Mouse (Mus musculus) embryonic facial prominence, embryonic 11.5 days (tissue): Measurements from ENCODE around the gene Btbd6. TPM values are rescaled to one million over a fixed set of nuclear protein-coding genes. Genes with fewer than 3 reads are reported as not detected.

Source experiments
- ATAC-seq: fragments of 200-750 bp; cut with Nextera tagmentation; replicated peaks from 2 replicates; pipeline ENCODE4 v1.8.0; 2017; ENCODE audit warnings: low read depth; ENCODE audit not compliant: insufficient number of reproducible peaks, low FRiP score, low TSS enrichment
- DNase-seq: peaks from one replicate; pipeline ENCODE4 v3.0.0-alpha.2; 2015; ENCODE audit warnings: low spot score
- H3K27ac ChIP-seq: fragments of 300-500 bp; sonication (generic); replicated peaks from 2 replicates; pipeline ENCODE4 v1.5.1; 2014; ENCODE audit warnings: mild to moderate bottlenecking, low read depth, low read length, control low read depth
- H3K27me3 ChIP-seq: fragments of 300-500 bp; sonication (generic); 2 replicates; pipeline ENCODE4 v1.6.1; 2014; ENCODE audit warnings: mild to moderate bottlenecking, low read length, moderate library complexity, mixed read lengths; ENCODE audit not compliant: control insufficient read depth, insufficient read depth
- H3K36me3 ChIP-seq: fragments of 300-500 bp; sonication (generic); replicated peaks from 2 replicates; pipeline ENCODE4 v1.6.1; 2014; ENCODE audit warnings: low read depth, mild to moderate bottlenecking, low read length, moderate library complexity, mixed read lengths; ENCODE audit not compliant: control insufficient read depth, insufficient read depth
- H3K4me1 ChIP-seq: fragments of 300-500 bp; sonication (generic); 2 replicates; pipeline ENCODE4 v1.6.1; 2014; ENCODE audit warnings: low read length, mixed read lengths; ENCODE audit not compliant: control insufficient read depth, insufficient read depth
- H3K4me2 ChIP-seq: fragments of 300-500 bp; sonication (generic); 2 replicates; pipeline ENCODE4 v1.6.1; 2014; ENCODE audit warnings: low read depth, mild to moderate bottlenecking, control low read depth, low read length, moderate library complexity
- H3K4me3 ChIP-seq: fragments of 300-500 bp; sonication (generic); 2 replicates; pipeline ENCODE4 v1.5.1; 2014; ENCODE audit warnings: low read depth, low read length, control low read depth
- H3K9ac ChIP-seq: fragments of 300-500 bp; sonication (generic); replicated peaks from 2 replicates; pipeline ENCODE4 v1.6.1; 2014; ENCODE audit warnings: mild to moderate bottlenecking, control low read depth, low read length
- H3K9me3 ChIP-seq: fragments of 300-500 bp; sonication (generic); replicated peaks from 2 replicates; pipeline ENCODE4 v1.6.1; 2016; ENCODE audit warnings: mild to moderate bottlenecking, low read length, inconsistent platforms, mixed read lengths; ENCODE audit not compliant: control insufficient read depth
- WGBS: fragments of 180-500 bp; shearing (Covaris S2); extraction: QIAGEN DNeasy Blood & Tissue Kit; methylation state at CpG from one replicate; pipeline ENCODE4 v1.1.7; 2014; 5-methylcytosine and 5-hydroxymethylcytosine counted together
- polyA plus RNA-seq: library from polyadenylated mRNA; unstranded; fragments of >200 nt; fragmentation: Nextera tagmentation; extraction: Ambion mirVana; gene quantifications from 2 replicates; pipeline ENCODE4 v1.2.1, GENCODE M21; 2014

The Btbd6 gene
- polyA plus RNA-seq, 1 experiment from 2014 or later: 19.7 TPM

GRCm38 (mm10) chr12:112938873-112939565 lies 37.3 kb upstream of the Btbd6 start:
- no peaks in the 10 kb centered on the region for H3K36me3 ChIP-seq
- H3K9ac ChIP-seq: no peak overlapping the region
- DNase-seq (peak; percentile 68), ATAC-seq (no peak)
- H3K9me3 ChIP-seq: no peaks in the 10 kb centered on the region
- H3K27me3 ChIP-seq: no peaks in the 10 kb centered on the region; the same call in 1 of the 2 replicates
- WGBS: 55% methylated on average over 10 of the region's 10 CpGs
- H3K4me3 ChIP-seq: no peak overlapping the region
- H3K27ac ChIP-seq: no peak overlapping the region
- no peaks in the 10 kb centered on the region for H3K4me1 ChIP-seq
- H3K4me2 ChIP-seq: no peak overlapping the region; the same call in 1 of the 2 replicates

GRCm38 (mm10) chr12:112940238-112940637 lies 36.0 kb upstream of the Btbd6 start:
- no peaks in the 10 kb centered on the region for H3K9me3 ChIP-seq
- no peak overlapping the region for H3K27ac ChIP-seq
- DNase-seq: no peak
- H3K4me2 ChIP-seq: no peak overlapping the region
- no peaks in the 10 kb centered on the region for H3K4me1 ChIP-seq
- 86% methylated on average over 4 of the region's 4 CpGs for WGBS
- H3K9ac ChIP-seq: no peak overlapping the region; the same call in 1 of the 2 replicates
- no peaks in the 10 kb centered on the region for H3K36me3 ChIP-seq
- ATAC-seq: no peak
- H3K27me3 ChIP-seq: no peaks in the 10 kb centered on the region; the same call in 1 of the 2 replicates
- H3K4me3 ChIP-seq: no peak overlapping the region

GRCm38 (mm10) chr12:112940710-112941109 lies 35.6 kb upstream of the Btbd6 start:
- Histone ChIP-seq H3K27ac (no peak overlapping the region), H3K4me3 (no peak overlapping the region), H3K9me3 (no peaks in the 10 kb centered on the region), H3K9ac (no peak overlapping the region), H3K4me2 (no peak overlapping the region), H3K4me1 (no peaks in the 10 kb centered on the region), H3K27me3 (no peaks in the 10 kb centered on the region; the same call in 1 of the 2 replicates), H3K36me3 (no peaks in the 10 kb centered on the region)
- DNase-seq: no peak
- ATAC-seq: no peak
- 78% methylated on average over 9 of the region's 9 CpGs for WGBS

- Histone ChIP-seq H3K9me3 (no peaks in the 10 kb centered on the region), H3K36me3 (no peaks in the 10 kb centered on the region), H3K4me2 (peak overlapping the region; percentile 62), H3K4me3 (peak overlapping the region; percentile 75), H3K27ac (no peak overlapping the region), H3K4me1 (no peaks in the 10 kb centered on the region), H3K27me3 (no peaks in the 10 kb centered on the region; the same call in 1 of the 2 replicates), H3K9ac (no peak overlapping the region; the same call in 1 of the 2 replicates)
- ATAC-seq (no peak; the same call in 1 of the 2 replicates), DNase-seq (no peak)
- WGBS: 49% methylated on average over 10 of the region's 10 CpGs
Measured at GRCm38 (mm10) chr12:112941156-112941775, 35.0 kb upstream of the Btbd6 start.

GRCm38 (mm10) chr12:112941776-112942713 lies 34.2 kb upstream of the Btbd6 start, which contains the start of gene Nudt14:
TSS of gene Nudt14 (minus strand) at chr12:112942124.
- DNase-seq (peak; percentile 82), ATAC-seq (peak; percentile 66)
- H3K9ac ChIP-seq: peak within 1 kb of the TSS; percentile 81
- H3K4me2 ChIP-seq: peak within 1 kb of the TSS; percentile 62
- 1% methylated on average over 52 of the region's 58 CpGs for WGBS
- H3K4me3 ChIP-seq: peak within 1 kb of the TSS; percentile 75
- no peaks in the 10 kb centered on the region for H3K4me1 ChIP-seq
- no peaks in the 10 kb centered on the region; the same call in 1 of the 2 replicates for H3K27me3 ChIP-seq
- no peaks in the 10 kb centered on the region for H3K9me3 ChIP-seq
- H3K36me3 ChIP-seq: no peaks in the 10 kb centered on the region
- H3K27ac ChIP-seq: peak within 1 kb of the TSS; percentile 35

- ATAC-seq (no peak), DNase-seq (no peak)
- no peak overlapping the region for H3K4me3 ChIP-seq
- WGBS: 74% methylated on average over 2 of the region's 2 CpGs
- H3K4me2 ChIP-seq: no peak overlapping the region
- no peaks in the 10 kb centered on the region for H3K36me3 ChIP-seq
- H3K27ac ChIP-seq: no peak overlapping the region
- no peaks in the 10 kb centered on the region; the same call in 1 of the 2 replicates for H3K27me3 ChIP-seq
- H3K9ac ChIP-seq: no peak overlapping the region
- no peaks in the 10 kb centered on the region for H3K9me3 ChIP-seq
- no peaks in the 10 kb centered on the region for H3K4me1 ChIP-seq
Measured at GRCm38 (mm10) chr12:112943669-112944068, 32.6 kb upstream of the Btbd6 start.

DNA sequence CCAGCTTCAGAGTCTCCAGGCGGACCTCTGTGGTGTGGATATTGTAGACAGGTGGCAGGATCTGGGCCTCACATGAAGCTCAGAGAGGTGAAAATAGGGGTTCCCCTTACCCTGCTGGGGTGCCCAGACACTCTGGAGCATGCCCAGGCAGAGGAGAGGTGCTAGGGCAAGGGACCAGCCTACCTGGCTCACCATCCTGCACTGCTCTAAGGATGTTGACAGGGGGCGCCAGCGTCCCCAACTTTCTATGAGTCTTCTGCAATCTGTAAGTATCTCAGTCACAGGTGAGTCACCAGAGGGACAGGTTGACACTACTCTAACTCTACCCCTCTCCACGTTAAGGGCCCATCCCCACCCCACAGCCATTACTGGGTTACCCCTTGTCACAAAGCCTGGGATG lies 29.0 kb upstream of the Btbd6 start:
- H3K27ac ChIP-seq: no peak overlapping the region
- no peaks in the 10 kb centered on the region; the same call in 1 of the 2 replicates for H3K4me1 ChIP-seq
- ATAC-seq: no peak
- 19% methylated on average over 4 of the region's 4 CpGs for WGBS
- no peaks in the 10 kb centered on the region for H3K9me3 ChIP-seq
- no peaks in the 10 kb centered on the region for H3K27me3 ChIP-seq
- H3K4me3 ChIP-seq: no peak overlapping the region
- no peak overlapping the region for H3K9ac ChIP-seq
- DNase-seq: peak; percentile 28
- H3K36me3 ChIP-seq: no peaks in the 10 kb centered on the region
- H3K4me2 ChIP-seq: no peak overlapping the region
